Mouse (Mus musculus): ENCODE measurements around the gene Zic1.

Zic1 gene

DNA sequence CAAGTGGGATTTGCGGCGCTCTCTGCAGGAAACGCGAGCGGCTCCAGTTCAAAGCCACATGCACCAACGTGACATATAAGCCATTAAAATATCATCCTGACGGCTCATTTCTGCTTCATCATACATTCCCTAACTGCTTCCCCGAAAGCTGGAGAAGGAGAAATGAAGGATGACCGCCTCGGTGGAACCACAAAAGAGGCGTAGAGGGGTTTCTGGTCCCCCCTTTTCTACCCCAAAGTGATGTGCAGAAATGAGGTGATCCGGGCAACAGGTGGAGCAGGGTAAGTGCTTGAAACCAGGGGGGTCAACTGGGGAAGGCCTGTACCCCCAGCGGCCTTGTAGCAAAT, 3.3 kb upstream of the Zic1 start:
- no peak for DNase-seq (ENCODE audit: low spot score)

GRCm38 (mm10) chr9:91368150-91368549, 2.5 kb upstream of the Zic1 start:
- DNase-seq (ENCODE audit: low spot score) = no peak

GRCm38 (mm10) chr9:91366999-91367811, 1.6 kb upstream of the Zic1 start:
- DNase-seq (ENCODE audit: low spot score) = peak; percentile 76

DNA sequence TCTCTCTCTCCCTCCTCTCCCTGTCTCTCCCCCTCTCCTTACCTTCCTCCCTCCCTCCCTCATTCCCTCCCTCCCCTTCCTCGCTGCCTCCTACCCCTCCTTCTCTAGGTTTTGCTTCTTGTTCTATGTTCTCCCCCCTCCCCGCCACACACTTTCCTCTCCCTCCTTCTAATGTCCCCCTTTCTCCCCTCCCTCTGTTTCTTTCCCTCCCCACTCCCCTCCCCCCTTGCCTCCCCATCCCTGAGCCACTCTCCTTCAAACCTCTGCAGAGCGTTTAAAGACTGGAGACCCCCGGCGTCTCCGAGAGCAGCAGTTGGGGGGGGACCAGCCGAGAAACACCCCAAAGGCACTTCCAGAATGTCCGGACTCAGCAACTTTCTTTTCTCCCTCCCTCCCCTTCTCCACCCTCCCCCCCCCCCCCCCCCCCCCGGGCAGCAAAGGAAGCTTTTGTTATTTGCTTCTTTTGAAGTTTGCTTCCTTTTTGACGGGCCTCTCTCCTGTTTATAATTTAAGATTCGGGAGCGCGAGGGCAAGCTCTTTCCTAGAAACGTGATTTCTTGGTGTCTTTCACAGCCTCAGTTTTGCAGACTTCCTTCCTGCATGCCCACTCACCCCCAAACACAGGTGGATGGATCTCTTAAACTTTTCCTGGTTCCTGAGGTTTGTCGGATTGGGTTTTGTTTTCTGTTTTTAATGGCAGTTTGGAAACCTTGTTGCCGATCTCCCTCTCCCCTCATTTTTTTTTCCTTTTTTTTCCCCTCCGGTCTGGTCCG, 802 bp upstream of the Zic1 start:
- peak; percentile 73 for DNase-seq (ENCODE audit: low spot score)

DNA sequence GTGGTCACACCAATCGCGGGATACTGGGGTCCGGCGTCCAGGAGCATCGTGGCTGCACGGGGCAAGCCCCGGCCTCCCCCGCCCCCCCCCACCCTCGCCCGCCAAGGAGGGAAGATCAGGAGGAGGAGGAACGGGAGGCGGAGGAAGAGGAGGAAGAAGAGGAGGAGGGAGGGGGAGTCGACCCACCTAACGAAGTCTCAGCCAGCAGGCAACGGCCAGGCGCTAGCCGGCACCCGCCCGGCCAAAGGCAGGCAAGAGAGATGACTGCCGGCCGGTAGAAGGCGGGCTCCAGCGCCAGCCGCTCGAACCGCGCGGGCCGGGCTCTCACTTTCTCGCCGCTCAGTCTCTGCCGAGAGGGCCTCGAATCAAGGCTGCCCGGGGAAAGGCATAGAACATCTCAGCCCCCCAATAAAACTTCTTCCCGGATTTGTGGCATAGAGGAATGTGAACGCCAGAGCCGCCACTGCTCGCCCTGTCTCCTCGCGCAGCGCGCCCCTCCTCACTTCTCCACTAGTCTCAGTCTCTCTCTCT, 574 bp downstream of the Zic1 start:
- peak; percentile 77 for DNase-seq (ENCODE audit: low spot score)

DNA sequence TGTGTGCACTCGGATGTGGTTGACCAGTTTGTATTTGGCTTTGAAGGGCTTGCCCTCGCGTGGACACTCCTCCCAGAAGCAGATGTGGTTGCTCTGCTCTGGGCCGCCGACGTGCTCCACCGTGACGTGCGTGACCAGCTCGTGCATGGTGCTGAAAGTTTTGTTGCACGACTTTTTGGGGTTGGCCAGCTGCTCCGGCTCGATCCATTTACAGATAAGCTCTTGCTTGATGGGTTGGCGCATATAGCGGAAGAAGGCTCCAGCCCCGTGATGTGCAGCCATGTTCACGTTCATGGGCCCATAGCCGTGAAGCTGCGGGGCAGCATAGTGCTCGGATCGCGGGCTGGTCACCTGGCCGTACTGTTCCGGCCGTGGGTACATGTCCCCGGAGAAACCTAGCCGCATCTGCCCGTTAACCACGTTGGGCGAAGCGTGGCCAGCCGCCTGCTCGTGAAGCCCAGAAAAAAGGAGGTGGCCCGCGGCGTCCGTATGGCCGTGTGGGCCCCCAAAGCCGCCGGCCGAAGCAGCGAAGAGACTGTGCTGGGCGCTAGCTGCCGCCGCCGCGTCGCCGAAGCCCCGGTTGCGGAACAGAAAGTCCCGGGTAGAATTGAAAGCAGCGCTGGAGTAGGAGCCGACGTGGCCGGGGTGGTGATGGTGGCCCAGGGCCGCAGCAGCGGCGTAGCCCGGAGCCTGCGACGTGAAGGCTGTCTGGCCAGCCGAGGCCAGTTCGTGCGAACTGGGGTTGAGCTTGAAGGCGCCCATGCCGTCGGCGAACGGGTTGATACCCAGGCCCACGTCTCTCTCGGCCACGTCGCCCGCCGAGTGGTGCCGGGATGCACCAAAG, 1.3 kb downstream of the Zic1 start:
- DNase-seq (ENCODE audit: low spot score) = peak; percentile 64

GRCm38 (mm10) chr9:91363814-91364126, 1.8 kb downstream of the Zic1 start:
- DNase-seq (ENCODE audit: low spot score) = no peak

DNA sequence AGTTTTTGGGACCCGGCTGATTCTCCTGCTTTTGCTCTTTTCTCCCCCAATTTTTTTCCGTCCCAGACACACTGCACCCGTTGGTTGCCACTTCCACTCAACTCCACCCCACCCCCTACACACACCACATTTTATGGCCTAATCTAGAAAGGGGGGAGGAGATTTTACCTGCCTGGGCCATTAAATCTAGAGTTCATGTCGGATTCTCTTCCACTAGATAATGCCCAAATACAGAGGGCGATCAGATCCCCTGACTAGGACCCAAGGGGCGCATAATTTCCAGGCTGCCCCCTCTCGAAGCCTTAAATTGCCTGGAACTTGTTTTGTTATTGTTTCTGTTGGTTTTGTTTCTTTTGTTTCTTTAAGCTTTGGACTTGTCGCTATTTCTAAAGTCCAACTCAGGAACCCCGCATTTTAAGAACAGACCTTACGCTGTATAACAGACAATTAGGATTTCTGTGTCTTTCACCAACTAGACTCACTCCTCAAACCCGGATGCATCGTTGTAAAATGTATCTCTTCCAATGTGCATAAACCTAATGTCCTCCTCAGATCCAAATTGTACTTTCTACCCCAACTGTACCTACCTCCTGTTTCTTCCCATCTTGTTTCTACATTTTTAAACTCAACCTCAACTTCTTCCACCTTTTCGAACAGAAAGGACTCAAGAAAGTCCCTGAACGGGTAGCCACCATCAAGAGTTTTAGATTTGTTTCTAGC, 2.4 kb downstream of the Zic1 start:
- DNase-seq (ENCODE audit: low spot score) = peak; percentile 57

DNA sequence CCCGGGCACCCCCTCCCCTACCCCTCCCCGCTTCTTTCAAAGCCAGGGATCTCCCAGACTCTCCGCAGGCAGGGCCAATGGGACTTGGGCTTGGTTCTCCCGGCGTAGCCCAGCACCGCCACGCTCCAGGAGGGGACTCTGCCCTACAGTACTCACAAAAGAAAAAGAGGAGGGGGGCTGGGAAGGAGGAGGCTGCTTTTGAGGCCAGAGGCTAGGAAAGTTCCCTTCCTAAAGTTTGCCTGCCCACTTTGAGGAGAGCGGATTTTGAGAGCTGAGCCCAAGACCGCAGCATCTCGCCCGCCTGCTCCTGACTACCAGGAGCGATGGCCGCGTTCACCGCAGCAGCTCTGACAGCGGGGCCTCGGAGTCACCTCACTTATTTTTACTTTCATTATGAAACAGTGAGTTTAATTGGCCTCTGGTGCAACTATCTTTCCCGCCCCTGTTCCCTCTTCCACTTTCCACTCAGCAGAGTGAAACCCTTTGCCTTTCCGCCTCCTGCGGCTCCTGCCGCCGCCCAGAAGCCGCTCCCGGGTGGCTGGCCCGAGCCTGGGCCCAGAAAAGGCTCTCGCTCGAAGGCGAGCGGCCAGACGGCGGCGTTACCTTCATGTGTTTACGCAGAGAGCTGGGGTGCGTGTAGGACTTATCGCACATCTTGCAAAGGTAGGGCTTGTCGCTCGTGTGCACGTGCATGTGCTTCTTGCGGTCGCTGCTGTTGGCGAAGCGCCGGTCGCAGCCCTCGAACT, 3.6 kb downstream of the Zic1 start, which contains the start of gene Zic4:
Zic4 (plus strand) TSS at position 558 of the 746 bp plus-strand sequence.
- DNase-seq (ENCODE audit: low spot score) = peak; percentile 76

GRCm38 (mm10) chr9:91361033-91361855, 4.4 kb downstream of the Zic1 start:
- no peak for DNase-seq (ENCODE audit: low spot score)

DNA sequence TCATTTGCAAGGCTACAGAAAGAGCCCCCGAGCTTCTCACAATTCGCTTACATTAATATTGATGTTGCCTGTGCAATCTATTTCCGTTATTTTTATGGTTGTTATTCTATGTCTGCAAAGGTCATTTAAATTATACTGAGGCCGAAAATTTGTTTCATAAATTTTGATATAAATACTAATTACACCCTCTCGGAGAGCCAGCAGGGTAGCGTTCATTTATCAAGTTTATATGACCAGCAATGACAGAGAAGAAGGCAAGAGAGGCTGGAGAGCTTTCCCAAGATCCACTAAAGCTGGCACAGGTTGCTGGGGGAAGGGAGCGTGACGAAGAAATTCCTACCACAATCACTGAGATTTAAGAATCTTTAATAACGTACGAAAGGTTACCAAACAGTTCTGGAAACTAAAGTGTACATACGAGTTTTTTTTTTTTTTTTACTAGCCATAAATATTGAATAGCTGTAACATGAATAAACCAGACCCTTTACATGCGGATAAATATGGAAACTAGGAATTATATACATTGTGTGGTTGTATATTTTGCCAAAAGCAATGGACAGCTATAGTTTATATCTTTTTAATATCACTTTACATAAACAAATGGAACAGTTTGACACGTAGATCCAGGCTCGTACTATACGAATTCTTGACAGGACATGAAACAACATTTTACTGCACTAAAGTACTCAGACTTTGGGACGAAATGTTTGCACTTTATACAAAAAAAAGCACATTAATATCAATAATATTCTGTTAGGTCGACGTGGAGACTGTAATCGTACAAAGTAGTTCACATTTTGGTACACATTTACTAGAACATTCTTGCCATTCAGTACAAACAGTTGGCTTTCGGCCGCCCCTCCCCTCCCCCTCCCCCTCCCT, 5.2 kb downstream of the Zic1 start:
- peak; percentile 65 for DNase-seq (ENCODE audit: low spot score)

GRCm38 (mm10) chr9:91358851-91359687, 6.5 kb downstream of the Zic1 start:
- peak; percentile 68 for DNase-seq (ENCODE audit: low spot score)

GRCm38 (mm10) chr9:91357321-91357720, 8.3 kb downstream of the Zic1 start:
- DNase-seq (ENCODE audit: low spot score) = peak; percentile 45

DNA sequence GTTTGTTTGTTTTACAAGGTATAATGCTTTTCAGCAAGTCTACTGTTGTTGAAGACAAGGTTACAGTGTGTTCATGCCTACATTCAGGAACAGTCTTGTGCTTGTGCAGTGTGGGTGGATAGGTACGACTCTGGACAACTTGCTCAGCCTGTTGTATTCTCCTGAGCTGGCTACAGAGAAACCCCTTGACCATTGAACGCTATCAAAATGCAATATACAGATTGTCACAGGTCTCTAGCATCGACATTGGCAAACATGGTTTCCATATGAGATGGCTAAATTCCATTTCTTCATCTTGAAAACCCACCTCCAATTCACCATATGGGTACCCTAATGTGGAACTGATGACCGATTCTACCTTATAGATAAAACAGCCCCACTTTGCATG, 9.3 kb downstream of the Zic1 start:
- DNase-seq (ENCODE audit: low spot score) = peak; percentile 43

- DNase-seq (ENCODE audit: low spot score) = peak; percentile 82
These were observed 9.8 kb downstream of the Zic1 start for GRCm38 (mm10) chr9:91355629-91356352.

DNA sequence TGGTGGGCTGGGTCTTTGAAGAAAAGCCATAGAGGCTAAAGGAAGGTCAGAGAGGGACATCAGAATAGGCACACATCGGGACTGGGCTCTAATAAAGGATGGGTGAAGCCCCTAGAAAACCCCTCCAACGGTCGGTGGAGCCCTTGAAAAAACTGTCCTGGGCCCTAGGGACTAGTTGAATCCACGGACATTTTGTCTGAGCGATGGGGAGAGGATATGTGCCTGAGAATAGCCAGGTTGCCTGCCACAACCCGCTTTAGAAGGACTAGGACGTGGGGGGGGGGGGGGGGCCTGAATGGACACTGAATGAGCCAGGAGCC, 10.4 kb downstream of the Zic1 start:
- no peak for DNase-seq (ENCODE audit: low spot score)

- peak; percentile 54 for DNase-seq (ENCODE audit: low spot score)
These were observed 11.0 kb downstream of the Zic1 start for GRCm38 (mm10) chr9:91354434-91355269.
